Mouse (Mus musculus) testis, postnatal 10 days (tissue): ENCODE measurements around the gene Fbxw4.
A peak's percentile ranks its signal among the peaks of the same experiment; 100 is the strongest.

ENCODE experiments used
- DNase-seq: peaks from one replicate; pipeline ENCODE4 v3.0.0; 2021; ENCODE audit warnings: low spot score

Fbxw4 gene

DNA sequence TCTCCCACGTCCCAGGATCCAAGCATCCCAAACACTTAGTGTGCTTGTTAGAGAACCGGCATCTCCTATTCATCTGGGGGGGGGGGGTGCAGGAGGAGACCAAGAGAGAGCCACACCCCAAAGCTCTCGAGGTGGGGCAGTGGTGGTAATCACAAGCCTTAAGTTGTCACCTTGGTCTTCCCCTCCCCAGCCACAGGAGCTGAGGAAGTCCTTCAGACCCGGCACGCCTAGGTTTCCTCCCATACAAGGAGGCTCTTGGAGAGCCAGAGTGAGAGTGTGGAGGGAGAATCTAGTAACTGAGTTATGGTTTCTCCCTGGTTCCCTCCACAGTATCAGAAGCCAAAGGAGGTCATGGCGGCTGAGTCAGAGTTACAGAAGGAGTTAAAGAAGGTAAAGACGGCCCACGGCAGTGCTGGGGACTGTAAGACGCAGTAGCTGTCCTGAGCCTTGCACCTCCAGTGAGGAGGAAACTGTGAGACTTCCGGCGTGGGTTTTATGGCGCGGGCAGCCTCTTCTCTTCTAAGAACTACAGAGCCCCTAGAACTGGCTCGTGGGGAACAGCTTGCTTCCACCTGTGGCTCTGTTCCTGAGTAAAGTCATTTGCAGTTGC is 82.9 kb downstream of the Fbxw4 start:
- no peak for DNase-seq

GRCm38 (mm10) chr19:45575632-45576001 is 84.5 kb downstream of the Fbxw4 start:
- no peak for DNase-seq

- peak; percentile 46 for DNase-seq
Measured at GRCm38 (mm10) chr19:45574941-45575631, 85.0 kb downstream of the Fbxw4 start.

- DNase-seq = peak; percentile 56
Measured at GRCm38 (mm10) chr19:45574339-45574898, 85.7 kb downstream of the Fbxw4 start.

GRCm38 (mm10) chr19:45573861-45574267 is 86.2 kb downstream of the Fbxw4 start:
- peak; percentile 86 for DNase-seq

DNA sequence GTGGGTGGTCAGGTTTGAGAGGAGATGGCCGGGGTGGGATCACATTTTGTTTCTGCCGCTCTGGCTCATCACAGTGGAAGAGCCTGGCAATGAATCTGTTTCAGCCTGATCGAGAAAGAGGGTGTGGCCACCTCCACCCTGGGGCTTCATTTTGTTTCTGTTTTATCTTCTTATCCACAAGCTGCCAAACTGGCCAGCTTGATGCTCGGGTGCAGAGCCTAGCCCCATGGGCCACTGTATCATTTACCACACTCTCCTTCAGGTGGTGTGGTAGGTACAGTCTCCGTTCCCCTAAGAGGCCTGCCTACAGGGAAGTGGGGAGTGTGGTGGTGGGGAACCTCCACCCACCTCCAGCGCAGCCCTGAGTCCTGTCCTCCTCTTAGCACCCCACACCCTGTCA is 87.1 kb downstream of the Fbxw4 start:
- DNase-seq = no peak

DNA sequence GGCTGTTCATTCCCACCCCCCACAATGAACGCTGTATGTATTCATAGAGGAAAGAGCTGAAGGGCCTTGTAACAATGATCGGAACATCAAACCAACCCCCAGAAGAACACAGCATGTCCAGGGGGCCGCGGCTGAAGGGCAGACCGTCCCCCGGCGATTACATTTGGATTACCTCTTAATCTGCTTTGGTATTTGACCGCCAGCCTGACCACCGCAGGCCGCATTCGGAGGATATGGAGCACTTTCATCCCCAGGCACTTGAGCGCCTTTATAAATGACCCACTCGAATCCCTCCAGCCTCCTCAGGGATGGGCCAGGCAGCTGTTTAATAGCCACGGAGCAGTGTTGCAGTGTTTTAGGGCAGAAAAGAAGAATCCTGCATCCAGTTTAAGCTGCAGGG is 92.7 kb downstream of the Fbxw4 start:
- no peak for DNase-seq

- DNase-seq = no peak
Measured at GRCm38 (mm10) chr19:45565925-45566715, 94.0 kb downstream of the Fbxw4 start.

DNA sequence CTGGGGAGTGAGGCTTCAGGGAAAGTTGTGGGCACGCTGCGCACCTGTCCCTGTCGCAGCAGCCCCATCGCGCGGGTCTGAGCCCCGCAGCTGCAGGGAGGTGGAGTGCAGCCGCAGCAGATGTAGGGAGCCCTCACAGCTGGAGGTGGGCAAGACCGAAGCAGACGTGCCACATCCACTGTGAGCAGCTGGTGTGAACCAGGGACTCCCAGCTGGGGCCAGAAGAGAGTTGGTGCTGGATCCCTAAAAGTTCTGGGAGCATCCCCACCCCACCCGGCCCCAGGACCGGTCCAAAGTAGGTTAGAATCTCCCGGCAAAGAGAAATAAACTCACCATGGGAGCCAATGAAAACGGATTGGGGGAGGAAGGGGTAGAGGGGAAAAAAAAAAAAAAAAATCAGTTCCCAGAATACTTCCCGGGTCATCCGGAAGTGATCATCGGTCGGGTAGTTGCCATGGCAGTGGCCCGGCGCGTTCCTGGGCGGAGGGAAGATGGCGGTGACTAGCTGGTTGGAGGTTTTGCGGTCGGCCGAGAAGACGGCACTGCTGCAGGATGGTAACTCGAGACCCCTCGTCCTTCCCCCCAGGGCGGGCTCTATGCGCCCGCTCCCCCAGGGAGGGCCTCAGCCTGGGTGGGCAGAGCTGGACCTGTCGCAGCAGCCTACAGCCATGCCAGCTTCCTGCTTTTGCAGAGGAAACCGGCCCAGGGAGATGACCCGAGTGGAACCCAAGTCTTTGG is 99.8 kb downstream of the Fbxw4 start, which contains the start of the genes Poll and Gm17018:
Poll (minus strand) TSS at position 379 of the 738 bp plus-strand sequence.
Gm17018 (plus strand) TSS at position 463 of the 738 bp plus-strand sequence.
- DNase-seq = peak; percentile 88

DNA sequence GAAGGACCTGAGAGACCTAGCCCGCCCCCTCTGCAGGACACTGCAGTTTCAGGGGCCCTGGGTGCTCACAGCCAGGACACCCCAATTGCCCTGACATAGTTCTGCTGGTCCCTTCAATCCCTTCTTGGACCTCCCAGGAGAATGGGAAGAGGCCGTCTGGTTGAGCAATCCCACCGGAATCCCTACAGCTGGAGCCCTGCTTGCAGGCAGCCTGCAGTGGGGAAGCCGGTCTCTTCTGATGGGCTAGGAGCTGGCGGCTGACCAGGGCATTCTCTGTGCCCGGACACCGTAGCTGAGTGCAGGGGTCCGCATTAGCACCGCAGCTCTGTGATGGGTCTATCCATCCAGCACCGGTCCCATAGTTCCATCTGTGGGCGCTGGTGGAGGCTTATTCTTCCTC is 106.0 kb downstream of the Fbxw4 start:
- DNase-seq = no peak

DNA sequence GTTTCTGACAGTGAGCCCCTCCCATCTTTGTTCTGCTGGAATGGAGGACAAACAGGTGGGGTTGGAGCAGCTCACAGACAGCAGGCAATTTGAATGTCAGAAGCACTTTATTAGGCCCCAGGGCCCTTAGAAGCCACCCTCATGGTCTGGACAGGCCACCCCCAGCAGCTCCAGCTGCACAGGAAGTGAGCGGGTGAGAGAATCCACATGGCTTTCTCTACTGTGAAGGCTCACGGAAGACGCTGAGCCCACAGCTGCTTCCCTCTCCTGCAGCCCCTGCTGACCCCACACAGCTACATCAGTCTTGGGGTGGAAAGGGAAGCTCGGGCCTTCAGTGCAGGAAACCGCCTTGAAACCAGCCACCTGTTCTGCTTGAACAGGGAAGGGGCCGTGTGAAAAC is 107.9 kb downstream of the Fbxw4 start:
- no peak for DNase-seq

GRCm38 (mm10) chr19:45549948-45550347 is 110.2 kb downstream of the Fbxw4 start:
- no peak for DNase-seq

- DNase-seq = no peak
Measured at GRCm38 (mm10) chr19:45549128-45549915, 110.8 kb downstream of the Fbxw4 start.

DNA sequence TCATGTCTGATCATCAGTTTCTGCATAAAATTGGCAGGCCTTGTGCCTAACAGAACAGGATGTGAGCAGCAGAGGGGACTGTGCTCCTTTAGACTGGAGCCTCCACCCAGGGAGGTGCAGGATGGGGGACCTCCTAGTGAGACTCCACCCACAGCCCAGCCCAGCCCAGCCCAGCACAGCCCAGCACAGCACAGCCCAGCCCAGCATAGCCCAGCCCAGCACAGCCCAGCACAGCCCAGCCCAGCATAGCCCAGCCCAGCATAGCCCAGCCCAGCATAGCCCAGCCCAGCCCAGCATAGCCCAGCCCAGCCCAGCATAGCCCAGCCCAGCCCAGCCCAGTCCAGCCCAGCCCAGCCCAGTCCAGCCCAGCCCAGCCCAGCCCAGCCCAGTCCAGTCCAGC is 111.9 kb downstream of the Fbxw4 start:
- DNase-seq = peak; percentile 44

- DNase-seq = peak; percentile 91
Measured at GRCm38 (mm10) chr19:45544925-45545321, 115.2 kb downstream of the Fbxw4 start.

GRCm38 (mm10) chr19:45544152-45544924 is 115.8 kb downstream of the Fbxw4 start:
- peak; percentile 64 for DNase-seq

- no peak for DNase-seq
Measured at GRCm38 (mm10) chr19:45542061-45542460, 118.1 kb downstream of the Fbxw4 start.

GRCm38 (mm10) chr19:45541409-45542041 is 118.6 kb downstream of the Fbxw4 start:
- DNase-seq = peak; percentile 66

GRCm38 (mm10) chr19:45540657-45541408 is 119.3 kb downstream of the Fbxw4 start:
- DNase-seq = peak; percentile 53
